26 mouse cellular contexts compared by ENCODE assay signal in the genomic region with DNA sequence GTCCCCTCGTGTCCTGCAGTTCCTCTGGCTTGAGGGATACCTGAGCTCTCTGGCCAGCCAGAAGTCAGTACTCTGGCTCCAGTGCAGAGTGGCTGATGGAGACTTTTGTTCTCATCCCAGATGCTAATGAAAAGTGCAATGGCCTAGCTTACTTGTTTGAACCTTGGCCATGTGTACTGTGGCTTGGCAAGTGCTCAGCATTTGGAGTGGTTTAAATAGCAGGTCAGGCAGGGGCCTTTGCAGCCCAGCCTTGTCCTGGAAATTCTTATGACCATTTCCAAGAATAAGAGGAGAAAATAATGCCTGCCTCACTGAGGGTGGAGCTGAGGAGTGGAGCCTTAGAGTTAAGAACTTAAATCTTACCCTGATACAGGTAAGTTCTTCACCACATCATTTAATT. TPM values are rescaled to one million over a fixed set of nuclear protein-coding genes. Genes with fewer than 3 reads are reported as not detected.
DNase-seq lines count a peak whose midpoint lies in the region; ATAC-seq lines count a peak whose summit lies in the region.
"Had no signal": no experiment of that assay in that cellular context is flagged by ENCODE, and none has a peak within 500 bp of the region (broad histone marks: within the 10 kb centered on the region; RNA-seq: fewer than 3 reads in every experiment).

No protein-coding gene starts in this region.

- no peaks in the 10 kb centered on the region for H3K36me3 ChIP-seq in forebrain, embryonic 16.5 days (ENCODE audit: control insufficient read depth, insufficient read depth)
- H3K36me3 ChIP-seq: embryonic facial prominence, embryonic 10.5 days; forebrain, embryonic 10.5 days; intestine, embryonic 15.5 days; midbrain, embryonic 10.5 days had no signal

- H3K4me1 ChIP-seq in forebrain, embryonic 16.5 days (replicated peaks; ENCODE audit: control insufficient read depth, insufficient read depth, low read length): no peaks in the 10 kb centered on the region
- H3K4me1 ChIP-seq: embryonic facial prominence, embryonic 10.5 days; forebrain, embryonic 10.5 days; intestine, embryonic 15.5 days; midbrain, embryonic 10.5 days had no signal

- H3K27ac ChIP-seq in forebrain, embryonic 16.5 days (ENCODE audit: low read length): no peak overlapping the region
- H3K27ac ChIP-seq: embryonic facial prominence, embryonic 10.5 days; forebrain, embryonic 10.5 days; heart, adult 2 months; intestine, embryonic 15.5 days; midbrain, embryonic 10.5 days; stomach, postnatal 0 days had no signal

- WGBS in forebrain, embryonic 16.5 days: 74% methylated on average over 1 of the region's 1 CpGs

- H3K27me3 ChIP-seq in forebrain, embryonic 16.5 days (replicated peaks; ENCODE audit: control insufficient read depth, insufficient read depth, low read length): no peaks in the 10 kb centered on the region
- H3K27me3 ChIP-seq: intestine, embryonic 15.5 days had no signal

- no peaks in the 10 kb centered on the region for H3K9me3 ChIP-seq in forebrain, embryonic 16.5 days (ENCODE audit: control insufficient read depth, low read length)
- H3K9me3 ChIP-seq: embryonic facial prominence, embryonic 10.5 days; forebrain, embryonic 10.5 days; intestine, embryonic 15.5 days; midbrain, embryonic 10.5 days had no signal

- H3K4me2 ChIP-seq in forebrain, embryonic 16.5 days (ENCODE audit: low read length): no peak overlapping the region
- H3K4me2 ChIP-seq: intestine, embryonic 15.5 days; liver, embryonic 11.5 days had no signal

- peak; percentile 12 for DNase-seq in heart, postnatal 10 days
- no peak for DNase-seq in heart, adult 8-10 months (ENCODE audit: low spot score)
- DNase-seq in lung, postnatal 10 days: peak; percentile 39
- DNase-seq in lung, postnatal 4 days: no peak
- DNase-seq in fibroblast of lung, adult 2 months (ENCODE audit: low read depth): peak; percentile 75
- peak; percentile 72 to 83 for DNase-seq in kidney, postnatal 36 days
- no peak for DNase-seq in left cerebral cortex, adult 11 months (ENCODE audit: low spot score)
- DNase-seq: adrenal gland, adult 8-10 months; cerebellum, adult 11-12 months; forebrain, postnatal 0 days; gastrocnemius, postnatal 14 days; right cerebral cortex, postnatal 4 days; thymus, adult 2 months had no signal

- ATAC-seq in forebrain, embryonic 16.5 days: no peak
- ATAC-seq: forebrain, postnatal 0 days; hindbrain, embryonic 16.5 days; intestine, embryonic 15.5 days; midbrain, embryonic 16.5 days had no signal

- no peak overlapping the region for H3K9ac ChIP-seq in forebrain, embryonic 16.5 days (replicated peaks; ENCODE audit: low read depth, low read length)
- H3K9ac ChIP-seq: forebrain, postnatal 0 days; intestine, embryonic 15.5 days had no signal

- no peak overlapping the region for H3K4me3 ChIP-seq in forebrain, embryonic 16.5 days (replicated peaks; ENCODE audit: low read length)
- H3K4me3 ChIP-seq: embryonic facial prominence, embryonic 10.5 days; forebrain, embryonic 10.5 days; heart, adult 2 months; intestine, embryonic 15.5 days; midbrain, embryonic 10.5 days; myocyte had no signal

- intact Hi-C loops in heart, postnatal 10 days (cut with DNase I): no loop called here

RNA-seq across cellular contexts. Expression of a gene that starts 43.6 kb away (rescaled TPM):
- 1 to 10 TPM; 1.5 TPM for total RNA-seq in heart, postnatal 10 days (2021)
- total RNA-seq in heart, adult 8-10 months (2022): under 1 TPM in 2 of 4 experiments, not detected in 2; 0.05 to 0.09 TPM
- 0.51 and 0.60 TPM in 2 replicates for polyA plus RNA-seq in forebrain, embryonic 16.5 days (2015; fragmentation: Nextera tagmentation; extraction: Ambion mirVana)
- total RNA-seq: hematopoietic stem cell, adult 5-6 weeks had no signal
- polyA plus RNA-seq: limb, embryonic 11.5 days had no signal

Comparison
In these comparisons a context has a peak if more than half of its experiments do, and no peak if none do; other contexts are left out.
1. DNase-seq: peak in heart, postnatal 10 days (2 of 2), lung, postnatal 10 days (single experiment), fibroblast of lung, adult 2 months (single experiment) and kidney, postnatal 36 days (2 of 2); none in heart, adult 8-10 months (single experiment), lung, postnatal 4 days (0 of 2) and left cerebral cortex, adult 11 months (single experiment).